In genomic region chr1:109170838-109171237, GRCm38 (mm10) we compare ENCODE assay signal across 19 mouse cellular contexts.
"Had no signal": no experiment of that assay in that cellular context is flagged by ENCODE, and none has a peak within 500 bp of the region (broad histone marks: within the 10 kb centered on the region; RNA-seq: fewer than 3 reads in every experiment).

No protein-coding gene starts in this region.

- H3K9ac ChIP-seq: limb, embryonic 13.5 days; liver, embryonic 12.5 days; liver, embryonic 15.5 days; lung, embryonic 15.5 days; neural tube, embryonic 12.5 days; neural tube, embryonic 15.5 days had no signal

- H3K9me3 ChIP-seq: limb, embryonic 10.5 days; limb, embryonic 13.5 days; liver, embryonic 12.5 days; liver, embryonic 15.5 days; lung, embryonic 15.5 days; megakaryocyte, embryonic 14.5 days; midbrain, embryonic 10.5 days; neural tube, embryonic 12.5 days; neural tube, embryonic 15.5 days had no signal

- H3K36me3 ChIP-seq: limb, embryonic 10.5 days; limb, embryonic 13.5 days; liver, embryonic 12.5 days; liver, embryonic 15.5 days; lung, embryonic 15.5 days; midbrain, embryonic 10.5 days; neural tube, embryonic 12.5 days; neural tube, embryonic 15.5 days had no signal

- H3K27ac ChIP-seq: limb, embryonic 10.5 days; limb, embryonic 13.5 days; liver, embryonic 12.5 days; liver, embryonic 15.5 days; lung, embryonic 15.5 days; midbrain, embryonic 10.5 days; neural tube, embryonic 12.5 days; neural tube, embryonic 15.5 days had no signal

- H3K4me1 ChIP-seq: limb, embryonic 10.5 days; limb, embryonic 13.5 days; liver, embryonic 12.5 days; liver, embryonic 15.5 days; lung, embryonic 15.5 days; megakaryocyte, embryonic 14.5 days; midbrain, embryonic 10.5 days; neural tube, embryonic 12.5 days; neural tube, embryonic 15.5 days had no signal

- ATAC-seq: liver, embryonic 12.5 days had no signal

- H3K27me3 ChIP-seq: limb, embryonic 13.5 days; liver, embryonic 12.5 days; liver, embryonic 15.5 days; lung, embryonic 15.5 days; megakaryocyte, embryonic 14.5 days; neural tube, embryonic 12.5 days; neural tube, embryonic 15.5 days had no signal

- H3K4me3 ChIP-seq: limb, embryonic 10.5 days; limb, embryonic 13.5 days; liver, embryonic 12.5 days; liver, embryonic 15.5 days; lung, embryonic 15.5 days; megakaryocyte, embryonic 14.5 days; midbrain, embryonic 10.5 days; neural tube, embryonic 12.5 days; neural tube, embryonic 15.5 days had no signal

- H3K4me2 ChIP-seq: limb, embryonic 13.5 days; liver, embryonic 12.5 days; liver, embryonic 15.5 days; lung, embryonic 15.5 days; neural tube, embryonic 12.5 days; neural tube, embryonic 15.5 days had no signal

- DNase-seq: kidney, adult 9 months; kidney, postnatal 14 days; kidney, postnatal 4 days; liver; lung, adult 18-20 months; lung, postnatal 10 days; lung, postnatal 36 days; midbrain, embryonic 14.5 days; thymus, adult 18-20 months; thymus, postnatal 36 days had no signal
